Mouse (Mus musculus): ENCODE results near the gene Ccdc180. TPM values are rescaled to one million over a fixed set of nuclear protein-coding genes. Genes with fewer than 3 reads are reported as not detected.

Ccdc180 gene
- polyA plus RNA-seq (2015; fragmentation: Nextera tagmentation; extraction: Ambion mirVana): 0.27 and 0.38 TPM in 2 replicates

DNA sequence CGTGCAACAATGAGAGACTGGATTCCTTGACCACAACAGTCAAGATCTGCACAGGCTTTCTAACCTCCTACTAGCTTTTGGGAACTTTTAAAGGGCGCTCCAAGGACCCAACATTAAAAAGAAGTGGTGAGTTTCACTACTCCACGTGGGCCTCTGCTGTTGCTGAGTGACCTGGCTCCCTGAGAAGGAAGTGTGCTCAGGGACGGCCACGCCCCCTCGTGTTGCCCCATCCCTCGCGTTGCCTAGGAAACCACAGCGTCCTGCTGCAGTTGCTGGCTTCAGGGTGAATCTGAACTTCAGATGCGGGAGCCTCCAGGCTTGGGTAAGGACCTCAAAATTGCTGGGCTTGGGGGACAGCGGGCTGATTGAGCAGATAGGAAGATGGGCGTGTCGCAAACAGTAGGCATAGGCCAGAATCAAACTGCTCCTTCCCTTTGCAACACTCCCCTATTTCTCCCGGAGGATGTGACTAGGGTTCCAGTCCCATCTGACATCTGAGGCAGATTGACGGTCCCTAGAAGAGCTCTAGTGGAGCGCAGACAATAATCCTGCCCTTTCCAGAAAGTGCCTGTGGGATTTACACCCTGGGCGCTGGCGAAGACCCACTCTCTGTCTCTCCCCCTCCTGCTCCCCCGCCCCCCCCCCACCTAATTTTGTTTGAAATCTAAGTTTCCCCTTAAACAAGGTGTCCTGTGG lies at the start of gene Ccdc180:
Gene Ccdc180, plus strand, starts transcription at position 238 of the 696 bp plus-strand sequence.
- H3K4me2 ChIP-seq: peak within 1 kb of the TSS; percentile 34
- no peak within 1 kb of the TSS for H3K9ac ChIP-seq (replicated peaks)
- no peaks in the 10 kb centered on the region for H3K36me3 ChIP-seq
- WGBS: 9% methylated on average over 19 of the region's 19 CpGs
- H3K4me3 ChIP-seq (replicated peaks): no peak within 1 kb of the TSS
- ATAC-seq (ENCODE audit: low FRiP score): 0 out of 2 replicates have a peak, but pooled peaks have one; percentile 53
- H3K9me3 ChIP-seq (replicated peaks): no peaks in the 10 kb centered on the region
- no peaks in the 10 kb centered on the region for H3K27me3 ChIP-seq (replicated peaks)
- H3K27ac ChIP-seq (replicated peaks): no peak within 1 kb of the TSS
- H3K4me1 ChIP-seq: peaks cover 7% of the 10 kb centered on the region

DNA sequence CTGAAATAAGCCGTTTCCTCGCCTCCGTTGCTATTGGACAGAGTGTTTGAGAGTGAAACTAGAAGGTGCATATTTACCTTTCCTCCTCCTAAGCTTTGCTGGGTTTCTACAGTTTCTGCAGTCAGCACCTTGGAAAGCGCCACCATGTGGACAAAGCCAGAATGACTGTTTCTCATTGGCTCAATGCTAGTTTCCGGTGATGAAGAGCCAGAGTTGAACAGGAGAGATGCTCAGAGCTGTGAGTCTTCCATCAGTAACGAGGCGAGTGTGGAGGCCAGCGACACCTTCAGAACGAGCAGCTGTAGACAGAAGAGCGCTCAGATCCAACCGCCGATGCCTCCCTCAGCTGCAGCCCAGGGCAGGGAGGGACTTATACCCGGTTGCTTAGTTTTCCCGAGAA lies 45.7 kb upstream of the Ccdc180 start:
- peak; percentile 35; the same call in 1 of the 2 replicates for ATAC-seq (ENCODE audit: low FRiP score)

DNA sequence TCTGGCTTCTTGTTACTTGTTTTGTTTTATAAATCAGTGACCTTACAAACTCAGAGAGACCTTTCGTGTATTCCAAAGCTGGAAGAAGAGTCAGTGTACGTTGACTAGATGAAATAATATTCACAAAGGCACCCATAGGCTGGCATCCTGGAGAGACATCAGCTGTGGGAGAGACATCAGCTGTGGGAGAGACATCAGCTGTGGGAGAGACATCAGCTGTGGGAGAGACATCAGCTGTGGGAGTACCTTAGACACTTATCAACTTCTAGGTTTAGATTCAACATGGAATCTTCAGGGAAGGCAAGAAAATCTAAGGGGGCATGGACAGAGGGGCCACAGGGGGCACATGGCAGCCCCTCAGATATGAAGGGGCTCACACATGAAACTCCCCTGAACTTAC lies 43.8 kb upstream of the Ccdc180 start:
- H3K9me3 ChIP-seq (replicated peaks): no peaks in the 10 kb centered on the region
- H3K27ac ChIP-seq (replicated peaks): no peak overlapping the region
- no peaks in the 10 kb centered on the region for H3K36me3 ChIP-seq
- no peaks in the 10 kb centered on the region; the same call in 1 of the 2 replicates for H3K27me3 ChIP-seq (replicated peaks)
- 92% methylated on average over 2 of the region's 2 CpGs for WGBS
- H3K4me1 ChIP-seq: peaks cover 9% of the 10 kb centered on the region
- no peak overlapping the region for H3K4me2 ChIP-seq
- ATAC-seq (ENCODE audit: low FRiP score): no peak
- no peak overlapping the region for H3K9ac ChIP-seq (replicated peaks)
- H3K4me3 ChIP-seq (replicated peaks): no peak overlapping the region

More for the DNA sequence above, 45.7 kb upstream of the Ccdc180 start:
- Histone ChIP-seq H3K9me3 (replicated peaks) (no peaks in the 10 kb centered on the region), H3K4me2 (no peak overlapping the region), H3K27me3 (replicated peaks) (no peaks in the 10 kb centered on the region; the same call in 1 of the 2 replicates), H3K9ac (replicated peaks) (no peak overlapping the region), H3K36me3 (no peaks in the 10 kb centered on the region), H3K4me3 (replicated peaks) (no peak overlapping the region), H3K4me1 (peaks cover 9% of the 10 kb centered on the region), H3K27ac (replicated peaks) (no peak overlapping the region)
- WGBS: 53% methylated on average over 14 of the region's 14 CpGs

DNA sequence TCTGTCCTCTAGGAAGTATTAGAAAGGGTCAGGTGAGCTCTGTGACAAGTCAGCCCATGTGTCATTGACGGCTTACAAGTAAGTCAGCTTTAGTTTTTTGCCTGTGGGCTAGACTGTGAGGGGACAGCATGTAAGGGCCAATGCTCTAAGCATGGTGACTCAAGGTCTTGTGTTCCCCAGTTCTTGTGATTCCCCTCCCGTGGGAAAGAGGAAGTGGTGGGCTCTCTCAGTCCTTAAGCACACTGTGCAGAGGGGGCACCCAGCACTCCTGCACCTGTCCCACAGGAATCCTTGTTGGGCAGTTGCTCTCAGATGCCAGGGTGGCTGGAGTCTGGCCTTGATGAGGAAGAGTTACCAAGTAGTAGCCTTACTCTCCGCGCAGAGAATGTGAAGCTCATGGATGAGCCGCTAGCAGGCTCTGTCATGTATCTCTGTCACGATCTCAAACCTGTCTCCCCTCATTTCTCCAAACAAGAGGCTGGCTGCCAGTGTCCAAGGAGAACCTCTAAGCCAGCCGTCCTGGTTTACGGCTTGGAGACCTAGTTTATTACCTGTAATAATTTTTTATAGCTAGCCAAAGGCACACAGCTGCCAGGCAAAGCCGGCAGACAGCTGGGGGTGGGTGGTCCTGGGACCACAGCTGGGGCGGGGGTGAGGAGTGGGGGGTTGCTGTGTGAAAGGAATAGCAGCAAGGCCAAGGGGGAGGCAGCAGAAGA lies 41.8 kb upstream of the Ccdc180 start, which contains the start of gene Stra6l:
Gene Stra6l, plus strand, starts transcription at position 556 of the 716 bp plus-strand sequence.
- ATAC-seq (ENCODE audit: low FRiP score): no peak
- no peak within 1 kb of the TSS for H3K9ac ChIP-seq (replicated peaks)
- H3K4me2 ChIP-seq: peak within 1 kb of the TSS; percentile 13; the same call in 1 of the 2 replicates
- peaks cover 13% of the 10 kb centered on the region for H3K4me1 ChIP-seq
- H3K27me3 ChIP-seq (replicated peaks): no peaks in the 10 kb centered on the region; the same call in 1 of the 2 replicates
- WGBS: 18% methylated on average over 10 of the region's 10 CpGs
- no peak within 1 kb of the TSS for H3K4me3 ChIP-seq (replicated peaks)
- no peaks in the 10 kb centered on the region for H3K36me3 ChIP-seq
- no peaks in the 10 kb centered on the region for H3K9me3 ChIP-seq (replicated peaks)
- no peak within 1 kb of the TSS for H3K27ac ChIP-seq (replicated peaks)

DNA sequence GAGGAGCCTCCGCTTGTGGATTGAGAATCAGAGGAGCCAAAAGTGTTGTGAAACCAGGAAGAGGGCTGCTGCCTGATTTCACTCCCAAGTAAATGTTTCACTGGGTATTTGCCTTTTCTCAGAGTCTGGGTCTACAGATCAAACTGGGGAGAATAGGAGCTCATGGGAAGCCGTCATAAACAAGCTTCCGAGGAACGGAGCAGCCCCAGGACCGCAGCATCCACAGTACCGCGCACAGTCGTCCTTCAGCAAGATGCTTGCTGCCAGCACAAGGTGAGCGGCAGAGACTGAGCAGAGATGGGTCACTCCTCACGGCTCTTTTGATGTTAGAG lies 41.3 kb upstream of the Ccdc180 start:
- Histone ChIP-seq H3K4me2 (peak overlapping the region; percentile 13; the same call in 1 of the 2 replicates), H3K9ac (replicated peaks) (no peak overlapping the region)

DNA sequence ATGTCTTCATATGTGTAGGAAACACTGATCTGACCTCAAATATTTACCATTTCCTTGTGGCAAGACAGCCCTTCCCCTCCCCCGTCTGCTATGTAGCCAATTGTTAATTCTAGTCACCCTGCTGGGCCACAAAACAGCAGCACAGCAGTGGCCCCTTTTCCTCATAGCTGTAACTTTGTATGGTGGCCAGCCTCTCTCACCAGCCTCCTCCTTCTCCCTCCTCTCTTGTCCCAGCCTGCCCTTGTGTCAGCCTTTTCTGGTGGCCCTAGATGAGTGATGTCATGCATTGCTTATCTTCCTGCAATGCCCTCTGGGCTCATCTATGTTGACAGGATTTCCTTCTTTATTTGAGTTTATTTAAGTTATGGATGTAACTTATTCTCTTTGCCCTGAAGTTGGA lies 40.7 kb upstream of the Ccdc180 start:
- ATAC-seq (ENCODE audit: low FRiP score): no peak
- Histone ChIP-seq H3K4me3 (replicated peaks) (no peak overlapping the region), H3K4me2 (no peak overlapping the region), H3K9ac (replicated peaks) (no peak overlapping the region), H3K4me1 (peaks cover 13% of the 10 kb centered on the region), H3K9me3 (replicated peaks) (no peaks in the 10 kb centered on the region), H3K27ac (replicated peaks) (no peak overlapping the region), H3K36me3 (no peaks in the 10 kb centered on the region), H3K27me3 (replicated peaks) (no peaks in the 10 kb centered on the region)
- WGBS: 18% methylated on average over 1 of the region's 1 CpGs

More for the DNA sequence above, 41.3 kb upstream of the Ccdc180 start:
- H3K4me3 ChIP-seq (replicated peaks): no peak overlapping the region
- no peaks in the 10 kb centered on the region for H3K36me3 ChIP-seq
- ATAC-seq (ENCODE audit: low FRiP score): no peak
- 17% methylated on average over 10 of the region's 10 CpGs for WGBS
- peaks cover 13% of the 10 kb centered on the region for H3K4me1 ChIP-seq
- no peaks in the 10 kb centered on the region for H3K9me3 ChIP-seq (replicated peaks)
- H3K27me3 ChIP-seq (replicated peaks): no peaks in the 10 kb centered on the region; the same call in 1 of the 2 replicates
- H3K27ac ChIP-seq (replicated peaks): no peak overlapping the region

DNA sequence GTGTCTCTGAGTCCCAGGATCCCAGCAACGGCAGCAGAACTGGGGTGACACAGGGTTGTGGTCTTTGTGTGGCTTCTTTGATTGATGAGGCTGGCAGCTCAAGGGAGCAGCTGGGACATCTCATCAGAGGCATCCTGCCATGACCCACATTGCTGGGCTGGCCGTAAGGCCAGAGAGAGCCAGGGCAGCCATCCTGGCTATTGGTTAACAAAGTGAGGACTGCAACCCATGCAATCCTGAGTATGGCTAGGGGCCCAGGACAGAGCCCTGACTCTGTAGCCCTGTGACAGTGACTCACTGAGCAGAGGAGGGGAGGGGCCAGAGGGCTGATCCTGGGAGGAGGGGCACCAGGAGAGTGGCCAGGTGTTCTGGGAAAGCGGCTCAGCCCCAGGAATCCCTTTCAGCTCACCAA lies 38.5 kb upstream of the Ccdc180 start:
- no peak overlapping the region for H3K4me2 ChIP-seq
- ATAC-seq (ENCODE audit: low FRiP score): no peak
- no peak overlapping the region for H3K9ac ChIP-seq (replicated peaks)
- WGBS: 17% methylated on average over 3 of the region's 3 CpGs
- H3K4me1 ChIP-seq: peaks cover 17% of the 10 kb centered on the region
- H3K36me3 ChIP-seq: no peaks in the 10 kb centered on the region
- no peaks in the 10 kb centered on the region for H3K27me3 ChIP-seq (replicated peaks)
- H3K9me3 ChIP-seq (replicated peaks): no peaks in the 10 kb centered on the region
- no peak overlapping the region for H3K4me3 ChIP-seq (replicated peaks)
- no peak overlapping the region for H3K27ac ChIP-seq (replicated peaks)

DNA sequence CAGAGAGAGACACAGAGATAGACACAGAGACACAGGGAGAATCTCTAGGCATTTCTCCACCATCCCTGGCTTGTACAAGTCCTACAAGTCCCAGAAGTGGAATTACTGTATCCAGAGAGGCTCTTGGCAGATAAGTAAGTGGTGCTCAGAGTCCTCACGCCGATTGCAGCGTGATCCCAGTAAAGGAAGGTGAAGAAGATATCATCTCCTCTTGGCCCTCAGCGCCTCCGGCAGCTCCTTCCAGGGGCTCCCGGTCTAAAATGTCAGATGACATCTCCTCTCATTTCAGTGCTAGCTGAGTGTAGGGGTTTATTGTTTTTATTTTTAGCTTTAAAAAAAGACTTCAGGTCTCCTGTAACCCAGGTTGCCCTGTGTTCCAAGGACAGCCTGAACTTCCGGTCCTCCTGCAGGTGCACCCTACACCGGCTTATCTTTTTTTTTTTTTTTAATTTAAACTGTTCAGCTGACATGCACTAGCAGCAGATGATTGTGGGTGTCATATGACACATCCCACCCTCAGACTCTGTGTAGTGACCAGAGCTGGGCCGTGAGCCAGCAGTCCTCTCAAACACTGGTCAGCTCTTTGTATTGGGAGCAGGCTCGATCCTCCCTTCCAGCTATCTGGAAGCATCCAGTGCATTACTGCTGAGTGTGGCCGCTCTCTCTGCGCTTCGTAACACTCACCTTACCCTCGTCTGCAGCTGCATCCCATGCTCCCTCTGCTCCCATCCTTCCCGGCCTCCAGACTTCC lies 36.4 kb upstream of the Ccdc180 start:
- no peak overlapping the region for H3K9ac ChIP-seq (replicated peaks)
- no peak overlapping the region for H3K4me3 ChIP-seq (replicated peaks)
- H3K9me3 ChIP-seq (replicated peaks): no peaks in the 10 kb centered on the region
- no peak overlapping the region for H3K27ac ChIP-seq (replicated peaks)
- H3K27me3 ChIP-seq (replicated peaks): no peaks in the 10 kb centered on the region
- ATAC-seq (ENCODE audit: low FRiP score): no peak
- no peaks in the 10 kb centered on the region for H3K36me3 ChIP-seq
- 80% methylated on average over 15 of the region's 15 CpGs for WGBS
- no peak overlapping the region for H3K4me2 ChIP-seq
- H3K4me1 ChIP-seq: peaks cover 12% of the 10 kb centered on the region

DNA sequence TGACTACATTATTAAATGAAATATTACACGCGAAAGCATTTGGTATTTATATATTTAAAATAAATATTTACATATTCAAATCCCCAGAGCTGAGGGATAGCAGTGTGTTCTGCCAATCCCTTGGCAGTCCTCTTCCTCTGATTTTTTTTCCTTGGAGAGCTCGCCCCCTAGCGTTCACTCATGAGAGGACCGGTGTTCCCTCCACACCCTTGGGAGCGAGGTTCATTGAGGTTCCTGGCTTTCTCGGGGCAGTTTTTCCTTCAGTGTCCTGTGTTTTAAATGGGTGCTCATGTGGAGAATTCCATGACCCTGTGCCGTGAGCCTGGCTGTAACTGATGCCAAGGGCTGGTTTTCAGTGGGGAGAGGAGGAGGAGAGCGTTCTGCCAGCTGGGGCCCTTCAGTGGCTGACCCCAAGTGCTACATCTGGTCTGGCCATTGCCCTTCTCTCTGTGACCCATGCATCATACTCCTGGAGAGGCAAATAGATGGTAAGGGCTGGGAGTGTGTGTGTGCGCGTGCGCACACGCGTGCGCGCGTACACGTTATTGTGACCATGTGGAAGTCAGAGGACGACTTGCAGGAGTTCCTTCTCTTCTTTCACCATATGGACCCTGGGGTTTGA lies 34.2 kb upstream of the Ccdc180 start:
- Histone ChIP-seq H3K4me3 (replicated peaks) (no peak overlapping the region), H3K4me2 (no peak overlapping the region), H3K27ac (replicated peaks) (no peak overlapping the region), H3K36me3 (no peaks in the 10 kb centered on the region), H3K27me3 (replicated peaks) (no peaks in the 10 kb centered on the region), H3K9ac (replicated peaks) (no peak overlapping the region), H3K9me3 (replicated peaks) (no peaks in the 10 kb centered on the region), H3K4me1 (peaks cover 8% of the 10 kb centered on the region)
- peak; percentile 55; the same call in 1 of the 2 replicates for ATAC-seq (ENCODE audit: low FRiP score)
- WGBS: 54% methylated on average over 19 of the region's 19 CpGs

DNA sequence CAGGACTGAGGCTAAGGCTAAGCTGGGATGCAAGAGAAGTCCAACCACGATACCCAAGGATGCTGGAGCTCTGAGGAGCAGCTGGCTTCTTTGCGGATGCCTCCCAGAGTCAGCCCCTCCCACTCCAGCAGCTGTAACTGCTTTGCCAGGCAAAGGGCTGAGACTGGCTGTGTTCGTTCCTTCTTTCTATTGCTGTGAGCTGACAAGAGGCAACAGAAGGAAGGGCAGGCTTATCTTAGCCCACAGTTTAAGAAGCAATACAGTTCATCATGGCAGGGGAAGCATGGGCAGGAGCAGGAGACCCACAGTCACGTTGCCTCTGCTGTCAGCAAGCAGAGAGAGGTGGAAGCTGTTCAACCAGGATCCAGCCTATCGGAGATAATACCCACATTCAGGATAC lies 28.9 kb upstream of the Ccdc180 start:
- H3K9ac ChIP-seq (replicated peaks): no peak overlapping the region
- no peaks in the 10 kb centered on the region for H3K9me3 ChIP-seq (replicated peaks)
- H3K4me3 ChIP-seq (replicated peaks): no peak overlapping the region
- no peaks in the 10 kb centered on the region for H3K27me3 ChIP-seq (replicated peaks)
- H3K4me2 ChIP-seq: no peak overlapping the region
- ATAC-seq (ENCODE audit: low FRiP score): no peak
- no peaks in the 10 kb centered on the region for H3K4me1 ChIP-seq
- WGBS: 57% methylated on average over 5 of the region's 5 CpGs
- no peak overlapping the region for H3K27ac ChIP-seq (replicated peaks)
- H3K36me3 ChIP-seq: no peaks in the 10 kb centered on the region

DNA sequence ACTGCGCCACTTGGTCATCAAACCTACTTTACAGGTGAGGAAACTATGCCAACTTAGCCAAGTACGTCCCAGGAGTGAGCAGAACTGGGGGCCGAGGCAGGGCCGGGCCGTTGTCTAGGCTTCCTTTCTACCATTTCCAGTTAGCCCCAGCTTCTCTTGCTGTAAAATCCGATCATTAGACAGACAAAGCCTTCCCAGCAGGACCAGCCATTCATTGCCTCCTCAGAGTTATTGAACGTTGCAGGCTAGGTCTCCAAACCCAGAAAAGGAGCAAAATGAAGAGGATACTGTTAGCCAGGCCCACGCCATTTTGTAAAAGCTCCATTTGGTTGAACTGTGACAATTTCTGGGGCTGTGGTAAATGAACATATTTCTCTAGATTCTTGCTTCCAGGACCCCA lies 22.7 kb upstream of the Ccdc180 start:
- Histone ChIP-seq H3K27ac (replicated peaks) (no peak overlapping the region), H3K36me3 (no peaks in the 10 kb centered on the region), H3K4me3 (replicated peaks) (no peak overlapping the region), H3K9ac (replicated peaks) (no peak overlapping the region), H3K4me1 (no peaks in the 10 kb centered on the region), H3K4me2 (no peak overlapping the region), H3K9me3 (replicated peaks) (no peaks in the 10 kb centered on the region), H3K27me3 (replicated peaks) (no peaks in the 10 kb centered on the region)
- WGBS: 36% methylated on average over 8 of the region's 8 CpGs
- ATAC-seq (ENCODE audit: low FRiP score): no peak
